Mouse (Mus musculus) hindbrain, embryonic 11.5 days (tissue): Measurements from ENCODE around the gene Arhgap32. TPM values are rescaled to one million over a fixed set of nuclear protein-coding genes. Genes with fewer than 3 reads are reported as not detected.

ENCODE experiments used
- ATAC-seq: fragments of 200-750 bp; cut with Nextera tagmentation; 2 replicates; pipeline ENCODE4 v1.8.0; 2017; ENCODE audit warnings: mild to moderate bottlenecking, moderate TSS enrichment, moderate library complexity; ENCODE audit not compliant: low FRiP score
- DNase-seq: peaks from one replicate; pipeline ENCODE4 v3.0.0-alpha.2; 2015; ENCODE audit warnings: low spot score
- H3K27ac ChIP-seq: fragments of 300-500 bp; sonication (generic); 2 replicates; pipeline ENCODE4 v1.5.1; 2014; ENCODE audit warnings: mild to moderate bottlenecking, low read depth, low read length
- H3K27me3 ChIP-seq: fragments of 300-500 bp; sonication (generic); 2 replicates; pipeline ENCODE4 v1.6.1; 2014; ENCODE audit warnings: mild to moderate bottlenecking, low read length, moderate library complexity, mixed read lengths; ENCODE audit not compliant: control insufficient read depth, insufficient read depth
- H3K36me3 ChIP-seq: fragments of 300-500 bp; sonication (generic); 2 replicates; pipeline ENCODE4 v1.6.1; 2014; ENCODE audit warnings: mild to moderate bottlenecking, low read length, moderate library complexity, mixed read lengths; ENCODE audit not compliant: control insufficient read depth, insufficient read depth
- H3K4me1 ChIP-seq: fragments of 300-500 bp; sonication (generic); replicated peaks from 2 replicates; pipeline ENCODE4 v1.6.1; 2014; ENCODE audit warnings: low read length, mixed read lengths; ENCODE audit not compliant: control insufficient read depth, insufficient read depth
- H3K4me2 ChIP-seq: fragments of 300-500 bp; sonication (generic); replicated peaks from 2 replicates; pipeline ENCODE4 v1.6.1; 2014; ENCODE audit warnings: mild to moderate bottlenecking, low read depth, low read length
- H3K4me3 ChIP-seq: fragments of 300-500 bp; sonication (generic); 2 replicates; pipeline ENCODE4 v1.5.1; 2014; ENCODE audit warnings: low read depth, low read length
- H3K9ac ChIP-seq: fragments of 300-500 bp; sonication (generic); 2 replicates; pipeline ENCODE4 v1.6.1; 2014; ENCODE audit warnings: low read depth, low read length
- H3K9me3 ChIP-seq: fragments of 300-500 bp; sonication (generic); 2 replicates; pipeline ENCODE4 v1.6.1; 2016; ENCODE audit warnings: low read length; ENCODE audit not compliant: control insufficient read depth
- WGBS: fragments of 180-500 bp; shearing (Covaris S2); extraction: QIAGEN DNeasy Blood & Tissue Kit; methylation state at CpG from one replicate; pipeline ENCODE4 v1.1.7; 2014; 5-methylcytosine and 5-hydroxymethylcytosine counted together
- polyA plus RNA-seq: library from polyadenylated mRNA; unstranded; fragments of >200 nt; fragmentation: Nextera tagmentation; extraction: Ambion mirVana; gene quantifications from 2 replicates; pipeline ENCODE4 v1.2.1, GENCODE M21; 2014

Gene Arhgap32
- polyA plus RNA-seq, 1 experiment from 2014 or later: 10.7 TPM

DNA sequence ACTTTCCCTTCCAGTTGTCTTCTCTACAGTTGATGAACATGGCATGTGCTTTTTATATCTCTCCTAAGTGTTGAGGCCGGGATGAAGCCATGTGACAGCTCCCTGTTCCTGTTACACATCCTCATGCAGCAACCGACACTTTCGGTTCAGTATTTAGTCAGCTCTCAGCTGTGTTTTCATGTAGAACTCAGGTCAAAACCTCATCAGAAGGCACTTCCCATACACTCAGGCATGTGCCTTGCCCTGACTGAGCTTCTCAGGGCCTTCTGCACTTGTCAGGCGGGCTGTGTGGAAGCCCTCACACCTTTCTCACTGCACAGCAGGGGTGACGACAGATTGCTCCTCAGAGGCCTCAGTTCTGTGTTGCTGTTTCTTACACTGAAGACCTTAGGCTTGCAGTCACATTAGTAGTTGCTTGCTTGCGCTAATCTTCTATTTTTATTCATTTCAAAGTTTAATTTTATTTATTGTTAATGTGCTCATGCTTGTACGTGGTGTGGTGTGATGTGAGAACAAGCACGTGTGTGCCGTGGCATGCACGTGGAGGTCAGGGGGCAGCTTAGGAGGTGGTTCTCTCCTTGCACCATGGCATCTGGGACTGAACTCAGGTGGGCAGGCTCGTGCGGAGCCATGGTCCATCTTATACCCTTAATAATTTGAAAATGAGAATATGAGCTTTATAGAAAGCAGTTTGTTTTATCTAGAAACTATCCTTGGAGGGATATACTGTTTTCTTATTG is 30.5 kb downstream of the Arhgap32 start:
- H3K4me3 ChIP-seq: no peak overlapping the region
- H3K9ac ChIP-seq: no peak overlapping the region
- no peak for ATAC-seq
- H3K27ac ChIP-seq: no peak overlapping the region
- no peaks in the 10 kb centered on the region for H3K36me3 ChIP-seq
- no peak for DNase-seq
- no peak overlapping the region for H3K4me2 ChIP-seq
- no peaks in the 10 kb centered on the region for H3K27me3 ChIP-seq
- no peaks in the 10 kb centered on the region for H3K9me3 ChIP-seq
- WGBS: 66% methylated on average over 12 of the region's 12 CpGs
- no peaks in the 10 kb centered on the region for H3K4me1 ChIP-seq

DNA sequence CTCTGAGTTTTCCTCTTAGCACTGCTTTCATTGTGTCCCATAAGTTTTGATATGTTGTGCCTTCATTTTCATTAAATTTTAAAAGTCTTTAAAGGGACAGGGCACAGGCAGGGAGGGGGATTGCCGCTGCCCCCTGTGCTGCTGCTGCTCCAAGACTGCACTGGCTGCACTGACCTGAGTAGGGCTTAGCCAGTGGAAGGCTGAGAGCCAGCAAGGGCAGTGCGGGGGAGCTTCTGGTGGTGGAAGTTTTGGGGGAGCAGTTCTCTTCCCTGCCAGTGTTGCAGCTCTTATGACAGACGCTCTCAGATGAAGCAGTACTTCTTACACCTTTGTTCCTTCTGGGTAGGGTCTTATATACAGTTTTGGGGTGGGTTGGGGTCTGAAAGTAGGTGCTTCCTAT is 33.3 kb downstream of the Arhgap32 start:
- DNase-seq (no peak), ATAC-seq (no peak)
- Histone ChIP-seq H3K9ac (no peak overlapping the region), H3K4me2 (no peak overlapping the region), H3K27me3 (no peaks in the 10 kb centered on the region), H3K36me3 (no peaks in the 10 kb centered on the region), H3K27ac (no peak overlapping the region), H3K4me1 (no peaks in the 10 kb centered on the region), H3K4me3 (no peak overlapping the region), H3K9me3 (no peaks in the 10 kb centered on the region)
- 80% methylated on average over 3 of the region's 3 CpGs for WGBS

GRCm38 (mm10) chr9:32149836-32150642 is 34.1 kb downstream of the Arhgap32 start:
- no peaks in the 10 kb centered on the region for H3K36me3 ChIP-seq
- H3K4me1 ChIP-seq: no peaks in the 10 kb centered on the region
- WGBS: 95% methylated on average over 11 of the region's 11 CpGs

DNA sequence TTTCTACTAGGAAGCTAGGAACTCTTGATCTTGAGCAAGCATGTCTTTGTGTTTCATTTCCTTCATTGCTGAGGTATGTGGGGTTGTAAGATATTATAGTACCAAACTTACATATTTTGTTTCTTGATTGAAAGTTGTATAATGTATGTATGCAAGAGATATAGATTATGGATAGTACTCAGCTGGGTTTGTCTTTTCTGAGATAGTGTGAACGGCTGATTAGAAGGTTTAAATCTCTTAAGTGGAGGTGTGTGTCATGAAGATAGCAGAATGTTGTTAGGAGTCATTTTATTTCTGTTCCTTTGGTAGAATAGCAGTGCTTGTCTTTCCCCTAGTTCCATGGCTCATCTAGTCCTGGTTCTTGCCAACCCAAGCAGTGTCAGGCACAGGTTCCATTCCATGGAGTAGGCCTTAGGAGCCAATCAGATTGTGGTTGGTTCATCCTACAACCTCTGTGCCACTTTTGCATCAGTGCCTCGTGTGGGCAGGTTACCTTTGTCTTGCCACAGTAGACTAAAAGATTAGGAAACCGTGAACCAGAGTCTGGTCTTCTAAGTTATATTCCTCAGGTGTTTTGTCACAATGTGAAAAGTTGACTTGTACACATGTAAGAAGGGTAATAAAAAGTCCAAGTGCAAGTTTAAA is 38.9 kb downstream of the Arhgap32 start:
- Histone ChIP-seq H3K4me2 (no peak overlapping the region), H3K9me3 (no peaks in the 10 kb centered on the region), H3K4me1 (no peaks in the 10 kb centered on the region), H3K36me3 (no peaks in the 10 kb centered on the region), H3K4me3 (no peak overlapping the region), H3K27me3 (no peaks in the 10 kb centered on the region), H3K27ac (no peak overlapping the region), H3K9ac (no peak overlapping the region)
- ATAC-seq (no peak), DNase-seq (no peak)
- 89% methylated on average over 3 of the region's 3 CpGs for WGBS

More at GRCm38 (mm10) chr9:32149836-32150642, 34.1 kb downstream of the Arhgap32 start:
- Histone ChIP-seq H3K9me3 (no peaks in the 10 kb centered on the region), H3K9ac (no peak overlapping the region), H3K4me3 (no peak overlapping the region), H3K27me3 (no peaks in the 10 kb centered on the region), H3K4me2 (no peak overlapping the region), H3K27ac (no peak overlapping the region)
- no peak for ATAC-seq
- no peak for DNase-seq

GRCm38 (mm10) chr9:32156706-32157105 is 40.8 kb downstream of the Arhgap32 start:
- no peaks in the 10 kb centered on the region for H3K9me3 ChIP-seq

GRCm38 (mm10) chr9:32157201-32157600 is 41.3 kb downstream of the Arhgap32 start:
- DNase-seq (no peak), ATAC-seq (no peak)
- Histone ChIP-seq H3K9ac (no peak overlapping the region), H3K9me3 (no peaks in the 10 kb centered on the region), H3K27me3 (no peaks in the 10 kb centered on the region), H3K36me3 (no peaks in the 10 kb centered on the region), H3K27ac (no peak overlapping the region), H3K4me2 (no peak overlapping the region), H3K4me1 (no peaks in the 10 kb centered on the region), H3K4me3 (no peak overlapping the region)
- WGBS: 85% methylated on average over 3 of the region's 3 CpGs

More at GRCm38 (mm10) chr9:32156706-32157105, 40.8 kb downstream of the Arhgap32 start:
- Histone ChIP-seq H3K9ac (no peak overlapping the region), H3K4me2 (no peak overlapping the region), H3K4me3 (no peak overlapping the region), H3K36me3 (no peaks in the 10 kb centered on the region), H3K27me3 (no peaks in the 10 kb centered on the region), H3K4me1 (no peaks in the 10 kb centered on the region), H3K27ac (no peak overlapping the region)
- ATAC-seq (no peak), DNase-seq (no peak)
- WGBS: 82% methylated on average over 4 of the region's 4 CpGs

DNA sequence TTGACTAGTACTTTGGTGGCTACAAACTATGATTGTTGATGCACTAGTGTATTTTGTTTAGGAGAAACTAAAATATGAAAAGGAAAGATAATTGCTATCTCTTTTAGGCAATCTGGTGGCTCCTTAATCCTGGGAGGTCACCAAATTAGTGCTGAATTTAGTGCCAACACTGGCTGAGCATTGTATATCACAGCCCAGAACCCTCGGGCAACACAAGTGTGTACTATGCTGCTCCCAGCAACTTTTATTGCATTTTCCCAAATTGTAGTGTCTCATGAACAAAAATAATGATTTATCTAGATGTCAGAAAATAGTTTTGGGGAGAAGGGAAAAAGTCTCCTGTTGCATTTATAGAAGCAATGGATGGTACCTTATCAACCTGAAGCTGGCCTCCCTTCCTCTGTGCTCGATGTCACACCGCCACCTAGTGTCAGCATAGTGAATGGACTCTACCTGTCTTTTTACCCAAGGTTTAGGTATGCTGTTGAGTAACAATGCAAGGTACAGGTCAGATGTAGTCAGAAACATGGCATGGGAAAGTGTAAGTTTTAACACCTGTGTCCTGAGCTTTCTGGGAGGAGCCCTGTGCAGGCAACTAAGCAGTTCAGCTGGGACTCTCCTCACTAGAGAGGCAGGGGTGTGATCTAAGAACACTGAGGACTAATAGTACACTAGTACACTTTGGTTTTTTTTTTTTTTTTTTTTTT is 43.1 kb downstream of the Arhgap32 start:
- ATAC-seq: peak; percentile 73
- no peak overlapping the region for H3K27ac ChIP-seq
- no peak overlapping the region for H3K9ac ChIP-seq
- peak; percentile 77 for DNase-seq
- 36% methylated on average over 3 of the region's 3 CpGs for WGBS
- H3K4me3 ChIP-seq: no peak overlapping the region
- H3K4me2 ChIP-seq: no peak overlapping the region
- H3K27me3 ChIP-seq: no peaks in the 10 kb centered on the region
- H3K36me3 ChIP-seq: no peaks in the 10 kb centered on the region
- no peaks in the 10 kb centered on the region for H3K4me1 ChIP-seq
- H3K9me3 ChIP-seq: no peaks in the 10 kb centered on the region

DNA sequence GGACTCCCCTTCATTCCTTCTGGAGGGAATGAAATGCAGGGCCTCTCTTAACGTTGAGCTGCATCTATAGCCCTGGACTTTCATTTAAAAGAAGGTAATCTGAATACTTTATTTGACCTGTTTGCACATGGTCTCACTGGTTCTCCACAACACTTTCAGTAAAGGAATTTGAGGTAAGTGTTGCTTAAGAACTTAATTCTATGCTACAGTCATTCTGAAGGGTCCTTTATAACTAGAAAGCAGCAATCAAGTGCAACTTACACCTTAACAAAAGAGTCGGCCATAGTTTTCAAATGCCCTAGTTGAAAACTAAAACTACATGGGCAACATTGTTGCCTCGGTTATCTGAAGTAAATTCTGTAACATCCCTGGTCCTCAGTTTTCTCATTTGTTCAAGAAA is 43.8 kb downstream of the Arhgap32 start:
- Histone ChIP-seq H3K27me3 (no peaks in the 10 kb centered on the region), H3K4me2 (no peak overlapping the region), H3K27ac (no peak overlapping the region), H3K36me3 (no peaks in the 10 kb centered on the region), H3K4me1 (no peaks in the 10 kb centered on the region), H3K9me3 (no peaks in the 10 kb centered on the region), H3K4me3 (no peak overlapping the region), H3K9ac (no peak overlapping the region)
- 87% methylated on average over 3 of the region's 3 CpGs for WGBS
- ATAC-seq (no peak), DNase-seq (no peak)
